Mouse (Mus musculus) kidney, adult 2 months (tissue): ENCODE results near the gene Spata31d1d. TPM values are rescaled to one million over a fixed set of nuclear protein-coding genes. Genes with fewer than 3 reads are reported as not detected.
"Not testable (repeated sequence)": the region's sequence is repeated elsewhere in the genome, so short reads cannot be mapped to it uniquely, and the experiment has no call there.

Experiments used
- DNase-seq: peaks from one replicate; pipeline ENCODE4 v3.0.0; 2021
- H3K27ac ChIP-seq: fragments of 200-500 bp; 2 replicates; pipeline ENCODE4 v1.5.1; 2012; ENCODE audit warnings: low read depth, low read length, control low read depth, inconsistent platforms; ENCODE audit not compliant: insufficient read depth
- H3K27me3 ChIP-seq: fragments of 200-500 bp; replicated peaks from 2 replicates; pipeline ENCODE4 v1.6.1; 2012; ENCODE audit warnings: mild to moderate bottlenecking, moderate library complexity, low read length, inconsistent platforms; ENCODE audit not compliant: control insufficient read depth, insufficient read depth
- H3K36me3 ChIP-seq: fragments of 200-500 bp; 2 replicates; pipeline ENCODE4 v1.6.1; 2012; ENCODE audit warnings: mild to moderate bottlenecking, moderate library complexity, low read length, inconsistent platforms; ENCODE audit not compliant: control insufficient read depth, insufficient read depth
- H3K4me1 ChIP-seq: fragments of 200-500 bp; 2 replicates; pipeline ENCODE4 v1.6.1; 2011; ENCODE audit warnings: low read length; ENCODE audit not compliant: control insufficient read depth, insufficient read depth
- H3K4me3 ChIP-seq: fragments of 200-500 bp; 2 replicates; pipeline ENCODE4 v1.5.1; 2011; ENCODE audit warnings: mild to moderate bottlenecking, low read depth, low read length, control low read depth; ENCODE audit not compliant: insufficient read depth
- CTCF ChIP-seq: fragments of 200-500 bp; conservative IDR thresholded peaks from 2 replicates; pipeline ENCODE4 v1.5.1; 2011; ENCODE audit warnings: low read depth, mild to moderate bottlenecking, control low read depth, low read length, moderate library complexity, mixed read lengths; ENCODE audit not compliant: insufficient read depth, insufficient read length
- POLR2A ChIP-seq: fragments of 200-500 bp; IDR thresholded peaks from one replicate; pipeline ENCODE4 v1.6.1; 2011; ENCODE audit warnings: low read depth, low read length, control low read depth
- WGBS: fragments of 180-500 bp; shearing (Covaris S2); methylation state at CpG from one replicate; pipeline ENCODE4 v1.1.7; 2018; 5-methylcytosine and 5-hydroxymethylcytosine counted together
- polyA plus RNA-seq: library from polyadenylated mRNA; depleted of rRNA; stranded (reverse); fragments of >200 nt; gene quantifications from 2 replicates; pipeline ENCODE4 v1.2.3, GENCODE M21; 2012

Spata31d1d gene
- polyA plus RNA-seq, 1 experiment, result not detected

DNA sequence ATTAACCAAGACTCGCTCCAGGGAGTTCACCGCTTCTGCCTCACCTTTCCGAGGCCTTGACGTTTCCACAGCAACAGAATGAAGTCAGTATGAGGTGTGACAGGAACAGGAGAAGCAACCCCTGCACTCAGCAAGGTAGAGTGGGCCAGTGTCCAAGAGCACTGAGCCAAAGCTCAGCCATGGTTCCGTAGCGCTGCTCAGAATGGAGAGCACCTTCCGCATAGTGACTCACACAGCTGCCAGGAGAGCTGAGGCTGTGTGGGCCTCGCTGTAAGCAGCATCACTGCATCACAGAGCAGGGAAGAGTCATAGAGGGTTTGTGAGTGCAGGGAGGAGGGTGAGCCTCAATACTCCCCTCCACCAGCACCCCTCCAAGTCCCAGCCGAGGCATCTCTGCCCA is 15.2 kb upstream of the Spata31d1d start, which contains the start of gene 1700014D04Rik:
Gene 1700014D04Rik, minus strand, starts transcription at position 42 of the 400 bp plus-strand sequence.
- no peak within 1 kb of the TSS for H3K4me3 ChIP-seq
- 65% methylated on average over 9 of the region's 9 CpGs for WGBS
- TF ChIP-seq CTCF, result no peak
- no peak for TF ChIP-seq POLR2A
- DNase-seq, result peak; percentile 55
- no peaks in the 10 kb centered on the region for H3K4me1 ChIP-seq
- H3K27me3 ChIP-seq, result no peaks in the 10 kb centered on the region
- H3K27ac ChIP-seq, result no peak within 1 kb of the TSS
- no peaks in the 10 kb centered on the region for H3K36me3 ChIP-seq

GRCm38 (mm10) chr13:59746164-59746563 is 14.6 kb upstream of the Spata31d1d start:
- no peaks in the 10 kb centered on the region for H3K27me3 ChIP-seq
- no peak overlapping the region for H3K27ac ChIP-seq
- H3K4me3 ChIP-seq, result no peak overlapping the region
- no peaks in the 10 kb centered on the region for H3K4me1 ChIP-seq
- TF ChIP-seq CTCF (no peak), POLR2A (no peak)
- no peak for DNase-seq
- 73% methylated on average over 6 of the region's 6 CpGs for WGBS
- H3K36me3 ChIP-seq, result no peaks in the 10 kb centered on the region

- no peak overlapping the region for H3K4me3 ChIP-seq
- WGBS, result 74% methylated on average over 6 of the region's 6 CpGs
Observed at GRCm38 (mm10) chr13:59745462-59745861, 13.9 kb upstream of the Spata31d1d start.

GRCm38 (mm10) chr13:59741697-59742096 is 10.1 kb upstream of the Spata31d1d start:
- Histone ChIP-seq H3K27ac (no peak overlapping the region), H3K27me3 (no peaks in the 10 kb centered on the region), H3K4me3 (no peak overlapping the region), H3K36me3 (no peaks in the 10 kb centered on the region), H3K4me1 (no peaks in the 10 kb centered on the region)
- TF ChIP-seq POLR2A (no peak), CTCF (no peak; the same call in 1 of the 2 replicates)
- WGBS, result 71% methylated on average over 10 of the region's 10 CpGs
- no peak for DNase-seq

More at GRCm38 (mm10) chr13:59745462-59745861, 13.9 kb upstream of the Spata31d1d start:
- no peak overlapping the region for H3K27ac ChIP-seq
- no peaks in the 10 kb centered on the region for H3K4me1 ChIP-seq
- H3K27me3 ChIP-seq, result no peaks in the 10 kb centered on the region
- no peak for DNase-seq
- TF ChIP-seq POLR2A, result no peak
- TF ChIP-seq CTCF, result no peak
- no peaks in the 10 kb centered on the region for H3K36me3 ChIP-seq

GRCm38 (mm10) chr13:59741096-59741495 is 9.5 kb upstream of the Spata31d1d start:
- TF ChIP-seq CTCF (no peak), POLR2A (no peak)
- peak; percentile 20 for DNase-seq
- Histone ChIP-seq H3K27ac (no peak overlapping the region), H3K36me3 (no peaks in the 10 kb centered on the region), H3K4me3 (no peak overlapping the region), H3K4me1 (no peaks in the 10 kb centered on the region), H3K27me3 (no peaks in the 10 kb centered on the region)
- 74% methylated on average over 11 of the region's 11 CpGs for WGBS

DNA sequence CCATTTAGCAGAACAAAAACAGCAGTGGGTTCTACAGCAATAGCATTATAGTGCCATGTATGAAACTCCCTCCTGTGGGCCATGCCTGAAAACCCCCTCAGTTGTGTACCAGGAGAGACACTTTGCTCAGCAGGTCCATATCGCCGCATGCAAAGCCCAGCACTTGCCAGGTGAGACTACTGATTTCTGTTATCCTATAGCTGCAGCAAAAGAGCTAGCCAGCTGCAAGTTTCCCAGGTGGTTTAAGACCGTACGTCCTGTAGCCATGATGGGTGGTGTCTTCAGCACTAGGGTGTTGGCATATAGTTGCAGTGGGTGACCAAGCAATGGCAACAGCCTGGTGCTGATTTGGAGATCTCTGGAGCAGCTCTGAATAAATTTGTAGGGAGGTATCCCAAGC is 7.8 kb upstream of the Spata31d1d start:
- no peak for DNase-seq
- no peak overlapping the region for H3K27ac ChIP-seq
- H3K4me1 ChIP-seq, result no peaks in the 10 kb centered on the region
- H3K27me3 ChIP-seq, result no peaks in the 10 kb centered on the region
- no peaks in the 10 kb centered on the region for H3K36me3 ChIP-seq
- TF ChIP-seq POLR2A, result no peak
- no peak for TF ChIP-seq CTCF
- no peak overlapping the region for H3K4me3 ChIP-seq
- WGBS, result 92% methylated on average over 4 of the region's 4 CpGs

- TF ChIP-seq POLR2A, result no peak
- no peak for TF ChIP-seq CTCF
- no peak for DNase-seq
- Histone ChIP-seq H3K4me3 (no peak overlapping the region), H3K36me3 (no peaks in the 10 kb centered on the region), H3K27ac (no peak overlapping the region), H3K27me3 (no peaks in the 10 kb centered on the region), H3K4me1 (no peaks in the 10 kb centered on the region)
- 89% methylated on average over 2 of the region's 2 CpGs for WGBS
Observed at GRCm38 (mm10) chr13:59738455-59738854, 6.9 kb upstream of the Spata31d1d start.

GRCm38 (mm10) chr13:59735190-59735589 is 3.6 kb upstream of the Spata31d1d start:
- H3K36me3 ChIP-seq, result no peaks in the 10 kb centered on the region
- no peak for DNase-seq
- H3K4me3 ChIP-seq, result no peak overlapping the region
- H3K27ac ChIP-seq, result no peak overlapping the region
- H3K4me1 ChIP-seq, result no peaks in the 10 kb centered on the region
- WGBS, result 29% methylated on average over 3 of the region's 3 CpGs
- TF ChIP-seq CTCF, result no peak
- no peak for TF ChIP-seq POLR2A
- H3K27me3 ChIP-seq, result no peaks in the 10 kb centered on the region

- peak; percentile 19 for DNase-seq
- H3K27me3 ChIP-seq, H3K36me3 ChIP-seq, H3K27ac ChIP-seq, H3K4me3 ChIP-seq, H3K4me1 ChIP-seq: not testable (repeated sequence)
- 30% methylated on average over 6 of the region's 6 CpGs for WGBS
Observed at GRCm38 (mm10) chr13:59734347-59734746, 2.8 kb upstream of the Spata31d1d start.
